Mouse (Mus musculus): ENCODE data around the gene Polr2l.

GRCm38 (mm10) chr7:141484186-141485120 lies 9.5 kb upstream of the Polr2l start:
- TF ChIP-seq CTCF (IDR thresholded peaks at IDR 0.05; ENCODE audit: insufficient read depth, low read length) (no peak), POLR2A (IDR thresholded peaks at IDR 0.05; ENCODE audit: borderline replicate concordance, extremely low read depth, low read depth, low read length) (no peak)
